Mouse (Mus musculus) right cerebral cortex, postnatal 36 days (tissue): ENCODE results near the gene Col2a1.

ENCODE experiments used
- DNase-seq, 2 experiments: peaks; one replicate each; pipeline ENCODE4 v3.0.0; 2022; ENCODE audit warnings: low spot score in 2 of 2, mixed read lengths in 1 of 2

Col2a1 gene

DNA sequence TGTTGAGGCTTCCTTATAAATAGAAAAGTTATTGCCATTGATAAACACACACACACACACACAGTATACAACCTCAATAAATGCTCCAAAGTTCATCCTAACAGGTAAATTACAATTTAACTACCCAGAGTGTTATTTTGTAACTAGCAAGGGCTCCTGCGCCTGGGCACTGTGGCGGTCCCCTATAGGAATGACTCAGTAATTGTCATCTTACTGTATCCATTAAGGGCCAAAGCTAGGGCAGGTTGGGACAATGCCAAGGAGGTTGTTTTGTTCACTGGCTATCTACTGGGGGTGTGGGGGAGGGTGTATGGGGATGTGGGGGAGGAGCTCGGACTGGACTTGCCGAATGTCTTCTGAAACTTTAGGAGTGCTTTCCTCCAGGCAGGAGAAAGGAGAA is 77.5 kb downstream of the Col2a1 start:
- DNase-seq: no peak
